8 mouse cellular contexts compared by ENCODE assay signal in the genomic region with DNA sequence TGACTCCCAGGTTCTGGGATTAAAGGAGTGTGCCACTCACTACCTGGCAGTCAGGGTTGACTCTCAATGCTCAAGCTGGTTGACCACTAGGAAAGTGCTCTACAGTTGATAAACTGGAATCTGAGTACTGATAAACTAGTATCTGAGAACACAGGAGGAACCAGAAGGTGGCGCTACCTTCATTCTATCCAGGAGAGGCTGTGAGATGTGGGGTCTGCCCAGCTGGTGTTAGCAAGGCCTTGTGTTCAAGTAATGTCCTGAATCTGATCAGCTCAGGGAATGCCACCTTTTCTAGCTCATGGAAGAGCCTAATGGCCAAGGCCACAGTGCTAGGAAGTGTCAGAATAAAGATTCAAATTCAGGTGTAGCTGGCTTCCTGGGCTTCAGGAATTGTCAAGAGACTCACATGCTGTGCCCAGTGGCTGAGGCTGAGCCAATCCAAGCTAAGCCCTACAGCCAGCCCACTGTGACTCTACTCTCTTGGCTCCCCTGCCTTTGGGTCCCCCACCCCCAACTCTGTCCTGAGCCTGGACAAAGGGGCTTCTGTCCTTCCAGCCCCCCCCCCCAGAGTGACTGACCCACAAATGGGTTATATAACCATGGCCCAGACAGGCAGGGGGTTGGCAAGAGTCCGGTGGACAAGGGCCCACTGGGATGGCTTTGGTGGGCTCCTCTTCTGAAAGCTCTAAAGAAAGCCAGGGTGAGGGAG. TPM values are rescaled to one million over a fixed set of nuclear protein-coding genes. Genes with fewer than 3 reads are reported as not detected.
A peak's percentile ranks its signal among the peaks of the same experiment; 100 is the strongest.
DNase-seq lines count a peak whose midpoint lies in the region; ATAC-seq and TF ChIP-seq lines count a peak whose summit lies in the region.

No protein-coding gene starts in this region.

- peak; percentile 72 for DNase-seq in hindbrain, embryonic 11.5 days (ENCODE audit: low spot score)
- DNase-seq in hindbrain, embryonic 14.5 days (ENCODE audit: low spot score), result no peak
- DNase-seq in brain, adult 2 months (ENCODE audit: low read depth, low spot score), result peak; percentile 82
- DNase-seq in gastrocnemius, postnatal 14 days, result peak; percentile 50
- peak in 2 of 3 experiments; percentile 30 to 41 for DNase-seq in liver, embryonic 14.5 days (ENCODE audit: low read depth in 3 of 3, low spot score in 3 of 3)
- DNase-seq in spleen, postnatal 4 days (ENCODE audit: low spot score in 2 of 2), result peak; percentile 48 to 73
- DNase-seq in ovary, postnatal 14 days (ENCODE audit: low spot score), result no peak

- H3K9ac ChIP-seq in hindbrain, embryonic 11.5 days (ENCODE audit: low read depth, low read length), result no peak overlapping the region
- no peak overlapping the region for H3K9ac ChIP-seq in hindbrain, embryonic 14.5 days
- no peak overlapping the region for H3K9ac ChIP-seq in liver, embryonic 14.5 days (replicated peaks)

- no peaks in the 10 kb centered on the region for H3K9me3 ChIP-seq in hindbrain, embryonic 11.5 days (ENCODE audit: control insufficient read depth, low read length)
- H3K9me3 ChIP-seq in hindbrain, embryonic 14.5 days (ENCODE audit: control insufficient read depth, low read length), result no peaks in the 10 kb centered on the region
- no peaks in the 10 kb centered on the region for H3K9me3 ChIP-seq in E14TG2a.4 (ENCODE audit: low read length)
- H3K9me3 ChIP-seq in liver, embryonic 14.5 days (ENCODE audit: control insufficient read depth, low read length), result no peaks in the 10 kb centered on the region

- no peak overlapping the region for H3K4me2 ChIP-seq in hindbrain, embryonic 11.5 days (replicated peaks; ENCODE audit: low read depth, low read length)
- no peak overlapping the region for H3K4me2 ChIP-seq in hindbrain, embryonic 14.5 days (replicated peaks)
- H3K4me2 ChIP-seq in liver, embryonic 14.5 days (ENCODE audit: low read depth), result no peak overlapping the region

- TF ChIP-seq CTCF in E14TG2a.4 (conservative IDR thresholded peaks at IDR 0.05; ENCODE audit: low read length), result peak; percentile 55
- TF ChIP-seq CTCF in liver, embryonic 14.5 days (IDR thresholded peaks at IDR 0.05; ENCODE audit: low read depth), result peak; percentile 79

- no peak overlapping the region for H3K27ac ChIP-seq in hindbrain, embryonic 11.5 days (ENCODE audit: low read depth, low read length)
- H3K27ac ChIP-seq in hindbrain, embryonic 14.5 days, result no peak overlapping the region
- H3K27ac ChIP-seq in liver, embryonic 14.5 days, result no peak overlapping the region

- 36% methylated on average over 2 of the region's 2 CpGs for WGBS in hindbrain, embryonic 11.5 days
- 47% methylated on average over 2 of the region's 2 CpGs for whole genome bisulfite sequencing in hindbrain, embryonic 14.5 days
- WGBS in liver, embryonic 14.5 days (ENCODE audit: insufficient replicate concordance), result 44% methylated on average over 2 of the region's 2 CpGs

- intact Hi-C loops in gastrocnemius, postnatal 14 days (cut with DNase I; ENCODE audit: low total_unique reads), result no loop called here

- TF ChIP-seq EP300 in liver, embryonic 14.5 days (IDR thresholded peaks at IDR 0.05; ENCODE audit: low read depth), result no peak

- no peaks in the 10 kb centered on the region for H3K27me3 ChIP-seq in hindbrain, embryonic 11.5 days (ENCODE audit: control insufficient read depth, insufficient read depth, low read length)
- no peaks in the 10 kb centered on the region for H3K27me3 ChIP-seq in hindbrain, embryonic 14.5 days (ENCODE audit: control insufficient read depth, insufficient read depth, low read length)
- H3K27me3 ChIP-seq in E14TG2a.4 (ENCODE audit: insufficient read depth, low read length), result peaks cover 16% of the 10 kb centered on the region
- H3K27me3 ChIP-seq in liver, embryonic 14.5 days (ENCODE audit: control insufficient read depth, insufficient read depth, low read length), result peaks cover 11% of the 10 kb centered on the region

- 0 out of 2 replicates have a peak, but pooled peaks have one; percentile 26 for ATAC-seq in hindbrain, embryonic 11.5 days (ENCODE audit: low FRiP score)
- no peak for ATAC-seq in hindbrain, embryonic 14.5 days (ENCODE audit: low FRiP score)
- no peak for ATAC-seq in liver, embryonic 14.5 days (ENCODE audit: insufficient read depth)

- H3K36me3 ChIP-seq in hindbrain, embryonic 11.5 days (ENCODE audit: control insufficient read depth, insufficient read depth, low read length), result no peaks in the 10 kb centered on the region
- peaks cover 41% of the 10 kb centered on the region for H3K36me3 ChIP-seq in hindbrain, embryonic 14.5 days (replicated peaks; ENCODE audit: control insufficient read depth, insufficient read depth)
- no peaks in the 10 kb centered on the region for H3K36me3 ChIP-seq in E14TG2a.4 (ENCODE audit: insufficient read depth, low read length)
- H3K36me3 ChIP-seq in liver, embryonic 14.5 days (replicated peaks; ENCODE audit: control insufficient read depth, insufficient read depth, low read depth), result no peaks in the 10 kb centered on the region

- H3K4me1 ChIP-seq in hindbrain, embryonic 11.5 days (replicated peaks; ENCODE audit: control insufficient read depth, insufficient read depth, low read length), result peaks cover 2% of the 10 kb centered on the region; the same call in 1 of the 2 replicates
- peaks cover 6% of the 10 kb centered on the region for H3K4me1 ChIP-seq in hindbrain, embryonic 14.5 days (replicated peaks; ENCODE audit: control insufficient read depth, insufficient read depth, low read length)
- peaks cover 17% of the 10 kb centered on the region for H3K4me1 ChIP-seq in E14TG2a.4 (replicated peaks; ENCODE audit: low read depth, low read length)
- no peaks in the 10 kb centered on the region for H3K4me1 ChIP-seq in liver, embryonic 14.5 days (replicated peaks; ENCODE audit: control insufficient read depth in 2 of 2, insufficient read depth in 2 of 2, low read length in 1 of 2)

- H3K4me3 ChIP-seq in hindbrain, embryonic 11.5 days (ENCODE audit: low read depth, low read length), result no peak overlapping the region
- H3K4me3 ChIP-seq in hindbrain, embryonic 14.5 days (replicated peaks; ENCODE audit: low read length), result no peak overlapping the region
- H3K4me3 ChIP-seq in E14TG2a.4 (replicated peaks; ENCODE audit: low read length), result no peak overlapping the region
- no peak overlapping the region for H3K4me3 ChIP-seq in liver, embryonic 14.5 days (ENCODE audit: insufficient read depth in 1 of 2, low read depth in 2 of 2, low read length in 2 of 2)

RNA-seq across cellular contexts. Expression of a gene that starts 6.4 kb away (rescaled TPM):
- polyA plus RNA-seq in hindbrain, embryonic 11.5 days (2014; fragmentation: Nextera tagmentation; extraction: Ambion mirVana), result 6.4 and 9.2 TPM in 2 replicates
- 45.7 and 46.8 TPM in 2 replicates for polyA plus RNA-seq in hindbrain, embryonic 14.5 days (2014; fragmentation: Nextera tagmentation; extraction: Ambion mirVana)
- under 1 TPM; 0.22 to 0.31 TPM for total RNA-seq in gastrocnemius, postnatal 14 days (2021)
- 0.09 and 0.11 TPM in 2 replicates for polyA plus RNA-seq in liver, embryonic 14.5 days (2012; rRNA removed)
- 0.08 TPM in 2 replicates for polyA plus RNA-seq in liver, embryonic 14.5 days (2014; fragmentation: Nextera tagmentation; extraction: Ambion mirVana)

RNA-seq across cellular contexts. Expression of a gene that starts 15.9 kb away (rescaled TPM):
- polyA plus RNA-seq in hindbrain, embryonic 11.5 days (2014; fragmentation: Nextera tagmentation; extraction: Ambion mirVana), result 27.8 and 37.7 TPM in 2 replicates
- 30.2 and 31.1 TPM in 2 replicates for polyA plus RNA-seq in hindbrain, embryonic 14.5 days (2014; fragmentation: Nextera tagmentation; extraction: Ambion mirVana)
- 10 to 100 TPM; 10.7 to 11.6 TPM for total RNA-seq in gastrocnemius, postnatal 14 days (2021)
- 13.5 and 18.5 TPM in 2 replicates for polyA plus RNA-seq in liver, embryonic 14.5 days (2012; rRNA removed)
- 9.6 and 11.2 TPM in 2 replicates for polyA plus RNA-seq in liver, embryonic 14.5 days (2014; fragmentation: Nextera tagmentation; extraction: Ambion mirVana)

RNA-seq across cellular contexts. Expression of a gene that starts 21.1 kb away (rescaled TPM):
- 0.86 and 1.8 TPM in 2 replicates for polyA plus RNA-seq in hindbrain, embryonic 11.5 days (2014; fragmentation: Nextera tagmentation; extraction: Ambion mirVana)
- polyA plus RNA-seq in hindbrain, embryonic 14.5 days (2014; fragmentation: Nextera tagmentation; extraction: Ambion mirVana), result 0.75 TPM in 1 of 2 replicates, not detected in the other
- under 1 TPM in 1 of 2 experiments, not detected in 1; 0.31 TPM for total RNA-seq in gastrocnemius, postnatal 14 days (2021)
- polyA plus RNA-seq in liver, embryonic 14.5 days (2012; rRNA removed), result 0.29 and 0.30 TPM in 2 replicates
- polyA plus RNA-seq in liver, embryonic 14.5 days (2014; fragmentation: Nextera tagmentation; extraction: Ambion mirVana), result 0.23 TPM in 1 of 2 replicates, not detected in the other

RNA-seq across cellular contexts. Expression of a gene that starts 24.6 kb away (rescaled TPM):
- 60.1 and 64.6 TPM in 2 replicates for polyA plus RNA-seq in hindbrain, embryonic 11.5 days (2014; fragmentation: Nextera tagmentation; extraction: Ambion mirVana)
- 71.2 and 73.5 TPM in 2 replicates for polyA plus RNA-seq in hindbrain, embryonic 14.5 days (2014; fragmentation: Nextera tagmentation; extraction: Ambion mirVana)
- 10 to 100 TPM; 44.6 TPM for total RNA-seq in gastrocnemius, postnatal 14 days (2021)
- polyA plus RNA-seq in liver, embryonic 14.5 days (2012; rRNA removed), result 37.9 and 38.2 TPM in 2 replicates
- 70.4 and 76.7 TPM in 2 replicates for polyA plus RNA-seq in liver, embryonic 14.5 days (2014; fragmentation: Nextera tagmentation; extraction: Ambion mirVana)

RNA-seq across cellular contexts. Expression of a gene that starts 24.7 kb away (rescaled TPM):
- 17.5 and 19.9 TPM in 2 replicates for polyA plus RNA-seq in hindbrain, embryonic 11.5 days (2014; fragmentation: Nextera tagmentation; extraction: Ambion mirVana)
- 20.6 and 25.8 TPM in 2 replicates for polyA plus RNA-seq in hindbrain, embryonic 14.5 days (2014; fragmentation: Nextera tagmentation; extraction: Ambion mirVana)
- 10 to 100 TPM in 1 of 2 experiments, 1 to 10 TPM in 1; 8.5 to 10.2 TPM for total RNA-seq in gastrocnemius, postnatal 14 days (2021)
- 17.1 and 19.9 TPM in 2 replicates for polyA plus RNA-seq in liver, embryonic 14.5 days (2012; rRNA removed)
- polyA plus RNA-seq in liver, embryonic 14.5 days (2014; fragmentation: Nextera tagmentation; extraction: Ambion mirVana), result 4.5 and 5.0 TPM in 2 replicates

Comparison
In these comparisons a context has a peak if more than half of its experiments do, and no peak if none do; other contexts are left out.
1. DNase-seq: peak in hindbrain, embryonic 11.5 days (single experiment), brain, adult 2 months (single experiment), gastrocnemius, postnatal 14 days (single experiment), liver, embryonic 14.5 days (2 of 3) and spleen, postnatal 4 days (2 of 2); none in hindbrain, embryonic 14.5 days (single experiment) and ovary, postnatal 14 days (single experiment).